Mouse (Mus musculus): ENCODE results near the gene Gm44596.

- no peak for TF ChIP-seq GATA1 (IDR thresholded peaks at IDR 0.05; ENCODE audit: low read length)
- no peak for TF ChIP-seq TAL1 (IDR thresholded peaks at IDR 0.05; ENCODE audit: low read length)
Measured at GRCm38 (mm10) chr6:128455835-128456605, 80.7 kb downstream of the Gm44596 start.

Data from erythroblast, embryonic 14.5 days (primary cell).